Mouse (Mus musculus): ENCODE results near the gene Fam71a. TPM values are rescaled to one million over a fixed set of nuclear protein-coding genes. Genes with fewer than 3 reads are reported as not detected.

The Fam71a gene
- polyA plus RNA-seq, 1 experiment from 2014 or later = not detected

- no peak overlapping the region for H3K4me2 ChIP-seq (ENCODE audit: low read length)
- TF ChIP-seq CTCF (IDR thresholded peaks at IDR 0.05; ENCODE audit: low read depth) = no peak
- ATAC-seq (replicated peaks; ENCODE audit: low FRiP score, low read depth) = no peak
- no peak overlapping the region for H3K9ac ChIP-seq (ENCODE audit: low read depth, low read length)
- 84% methylated on average over 2 of the region's 2 CpGs for WGBS
- no peak overlapping the region for H3K27ac ChIP-seq
- no peaks in the 10 kb centered on the region for H3K9me3 ChIP-seq (replicated peaks; ENCODE audit: low read length)
- no peak for DNase-seq (ENCODE audit: low spot score)
- H3K4me1 ChIP-seq (replicated peaks; ENCODE audit: insufficient read depth, low read length) = no peaks in the 10 kb centered on the region
- H3K4me3 ChIP-seq (replicated peaks; ENCODE audit: low read depth, low read length) = no peak overlapping the region
- H3K36me3 ChIP-seq (ENCODE audit: insufficient read depth, low read length) = no peaks in the 10 kb centered on the region
- no peaks in the 10 kb centered on the region for H3K27me3 ChIP-seq (ENCODE audit: insufficient read depth, low read length)
These were observed 40.9 kb downstream of the Fam71a start for GRCm38 (mm10) chr1:191123696-191124095.

- Histone ChIP-seq H3K27ac (no peak overlapping the region), H3K4me1 (replicated peaks; ENCODE audit: insufficient read depth, low read length) (no peaks in the 10 kb centered on the region), H3K27me3 (ENCODE audit: insufficient read depth, low read length) (no peaks in the 10 kb centered on the region), H3K36me3 (ENCODE audit: insufficient read depth, low read length) (no peaks in the 10 kb centered on the region), H3K4me3 (replicated peaks; ENCODE audit: low read depth, low read length) (no peak overlapping the region), H3K9me3 (replicated peaks; ENCODE audit: low read length) (no peaks in the 10 kb centered on the region), H3K4me2 (ENCODE audit: low read length) (no peak overlapping the region), H3K9ac (ENCODE audit: low read depth, low read length) (no peak overlapping the region)
- ATAC-seq (replicated peaks; ENCODE audit: low FRiP score, low read depth) (no peak), DNase-seq (ENCODE audit: low spot score) (no peak)
- TF ChIP-seq CTCF (IDR thresholded peaks at IDR 0.05; ENCODE audit: low read depth) = no peak
- 50% methylated on average over 3 of the region's 3 CpGs for WGBS
These were observed 41.9 kb downstream of the Fam71a start for GRCm38 (mm10) chr1:191122744-191123143.

- ATAC-seq (replicated peaks; ENCODE audit: low FRiP score, low read depth) (no peak), DNase-seq (ENCODE audit: low spot score) (no peak)
- Histone ChIP-seq H3K9ac (ENCODE audit: low read depth, low read length) (no peak overlapping the region), H3K4me2 (ENCODE audit: low read length) (no peak overlapping the region), H3K4me3 (replicated peaks; ENCODE audit: low read depth, low read length) (no peak overlapping the region), H3K9me3 (replicated peaks; ENCODE audit: low read length) (no peaks in the 10 kb centered on the region), H3K27ac (no peak overlapping the region), H3K27me3 (ENCODE audit: insufficient read depth, low read length) (no peaks in the 10 kb centered on the region), H3K36me3 (ENCODE audit: insufficient read depth, low read length) (no peaks in the 10 kb centered on the region), H3K4me1 (replicated peaks; ENCODE audit: insufficient read depth, low read length) (no peaks in the 10 kb centered on the region; the same call in 1 of the 2 replicates)
- TF ChIP-seq CTCF (IDR thresholded peaks at IDR 0.05; ENCODE audit: low read depth) = no peak
- WGBS = 83% methylated on average over 11 of the region's 11 CpGs
These were observed 48.9 kb downstream of the Fam71a start for GRCm38 (mm10) chr1:191115514-191116238.

- H3K4me2 ChIP-seq (ENCODE audit: low read length) = no peak overlapping the region
- no peak overlapping the region for H3K27ac ChIP-seq
- H3K36me3 ChIP-seq (ENCODE audit: insufficient read depth, low read length) = no peaks in the 10 kb centered on the region
- H3K4me3 ChIP-seq (replicated peaks; ENCODE audit: low read depth, low read length) = no peak overlapping the region
- H3K9me3 ChIP-seq (replicated peaks; ENCODE audit: low read length) = no peaks in the 10 kb centered on the region
- no peak for ATAC-seq (replicated peaks; ENCODE audit: low FRiP score, low read depth)
- no peak overlapping the region for H3K9ac ChIP-seq (ENCODE audit: low read depth, low read length)
- no peaks in the 10 kb centered on the region for H3K27me3 ChIP-seq (ENCODE audit: insufficient read depth, low read length)
- no peak for TF ChIP-seq CTCF (IDR thresholded peaks at IDR 0.05; ENCODE audit: low read depth)
- no peak for DNase-seq (ENCODE audit: low spot score)
- no peaks in the 10 kb centered on the region; the same call in 1 of the 2 replicates for H3K4me1 ChIP-seq (replicated peaks; ENCODE audit: insufficient read depth, low read length)
- 66% methylated on average over 7 of the region's 7 CpGs for WGBS
These were observed 49.7 kb downstream of the Fam71a start for GRCm38 (mm10) chr1:191114868-191115267.

Other genes with a start within 250 kb of the Fam71a start
- gene Angel2, start 239.7 kb downstream of the Fam71a start, polyA plus RNA-seq (2015; fragmentation: Nextera tagmentation; extraction: Ambion mirVana) = 43.8 and 45.6 TPM in 2 replicates
- 14.0 and 15.7 TPM in 2 replicates for gene Vash2, start 185.5 kb downstream of the Fam71a start, polyA plus RNA-seq (2015; fragmentation: Nextera tagmentation; extraction: Ambion mirVana)
- 7.5 and 7.9 TPM in 2 replicates for gene Flvcr1, start 138.7 kb downstream of the Fam71a start, polyA plus RNA-seq (2015; fragmentation: Nextera tagmentation; extraction: Ambion mirVana)
- gene Spata45, start 128.2 kb downstream of the Fam71a start, polyA plus RNA-seq (2015; fragmentation: Nextera tagmentation; extraction: Ambion mirVana) = not detected in 2 replicates
- gene Tatdn3, start 101.9 kb downstream of the Fam71a start, polyA plus RNA-seq (2015; fragmentation: Nextera tagmentation; extraction: Ambion mirVana) = 15.6 and 16.1 TPM in 2 replicates
- gene Nsl1, start 101.8 kb downstream of the Fam71a start, polyA plus RNA-seq (2015; fragmentation: Nextera tagmentation; extraction: Ambion mirVana) = 8.6 and 12.1 TPM in 2 replicates
- 10.5 and 12.5 TPM in 2 replicates for gene Batf3, start 67.0 kb downstream of the Fam71a start, polyA plus RNA-seq (2015; fragmentation: Nextera tagmentation; extraction: Ambion mirVana)
- 3.2 and 4.0 TPM in 2 replicates for gene Atf3, start 53.2 kb upstream of the Fam71a start, polyA plus RNA-seq (2015; fragmentation: Nextera tagmentation; extraction: Ambion mirVana)
- gene Nenf, start 153.4 kb upstream of the Fam71a start, polyA plus RNA-seq (2015; fragmentation: Nextera tagmentation; extraction: Ambion mirVana) = 140 and 144 TPM in 2 replicates
- 19.7 and 24.5 TPM in 2 replicates for gene Tmem206, start 161.1 kb upstream of the Fam71a start, polyA plus RNA-seq (2015; fragmentation: Nextera tagmentation; extraction: Ambion mirVana)
- 32.4 and 39.8 TPM in 2 replicates for gene Ppp2r5a, start 238.5 kb upstream of the Fam71a start, polyA plus RNA-seq (2015; fragmentation: Nextera tagmentation; extraction: Ambion mirVana)

Measured in kidney, postnatal 0 days (tissue).